Mouse (Mus musculus) neutrophil, adult 5-6 weeks (primary cell): Measurements from ENCODE around the gene Asf1b. TPM values are rescaled to one million over a fixed set of nuclear protein-coding genes. Genes with fewer than 3 reads are reported as not detected.

Experiments
- ATAC-seq: fragments of 151-379, 151-347 bp; 2 replicates; pipeline ENCODE4 v1.8.0; 2017; ENCODE audit warnings: mild to moderate bottlenecking, moderate TSS enrichment; ENCODE audit not compliant: insufficient number of reproducible peaks, poor library complexity, low FRiP score, severe bottlenecking; ENCODE audit errors: extremely low read depth
- total RNA-seq: library from RNA; stranded (forward); fragments of 200-1000 nt; gene quantifications from 2 replicates; pipeline ENCODE4 v1.2.3, GENCODE M21; 2017

Asf1b gene
- 0.70 and 2.3 TPM in 2 replicates for total RNA-seq

- peak; percentile 92 for ATAC-seq
These were observed at the start of gene Asf1b, which contains the start of gene Gm10644 for GRCm38 (mm10) chr8:83955106-83955957. Asf1b (plus strand) TSS chr8:83955507. Gm10644 (minus strand) TSS chr8:83955205.

- no peak for ATAC-seq
These were observed 46.7 kb upstream of the Asf1b start for GRCm38 (mm10) chr8:83908583-83908982.

- ATAC-seq, result no peak
These were observed 46.0 kb upstream of the Asf1b start for GRCm38 (mm10) chr8:83909311-83909710.

GRCm38 (mm10) chr8:83911809-83912731 lies 43.2 kb upstream of the Asf1b start:
- ATAC-seq, result no peak

- ATAC-seq, result no peak
These were observed 41.1 kb upstream of the Asf1b start for GRCm38 (mm10) chr8:83914232-83914631.

- ATAC-seq, result no peak
These were observed 40.4 kb upstream of the Asf1b start for GRCm38 (mm10) chr8:83914860-83915259.

- ATAC-seq, result no peak
These were observed 39.3 kb upstream of the Asf1b start for GRCm38 (mm10) chr8:83916015-83916414.

- no peak for ATAC-seq
These were observed 37.7 kb upstream of the Asf1b start for GRCm38 (mm10) chr8:83917566-83917965.

GRCm38 (mm10) chr8:83921558-83921957 lies 33.7 kb upstream of the Asf1b start:
- peak; percentile 50 for ATAC-seq

- no peak for ATAC-seq
These were observed 32.6 kb upstream of the Asf1b start for GRCm38 (mm10) chr8:83922727-83923126.

- ATAC-seq, result no peak
These were observed 30.7 kb upstream of the Asf1b start for GRCm38 (mm10) chr8:83924585-83924984.

- no peak for ATAC-seq
These were observed 29.0 kb upstream of the Asf1b start for GRCm38 (mm10) chr8:83926266-83926665.

- no peak for ATAC-seq
These were observed 21.1 kb upstream of the Asf1b start for GRCm38 (mm10) chr8:83934222-83934621.

GRCm38 (mm10) chr8:83934994-83935393 lies 20.3 kb upstream of the Asf1b start:
- ATAC-seq, result no peak

- no peak for ATAC-seq
These were observed 19.9 kb upstream of the Asf1b start for GRCm38 (mm10) chr8:83935435-83935834.

GRCm38 (mm10) chr8:83937645-83938044 lies 17.7 kb upstream of the Asf1b start:
- no peak for ATAC-seq

GRCm38 (mm10) chr8:83938330-83938729 lies 17.0 kb upstream of the Asf1b start:
- ATAC-seq, result no peak

- ATAC-seq, result no peak
These were observed 14.1 kb upstream of the Asf1b start for GRCm38 (mm10) chr8:83941066-83941677.

GRCm38 (mm10) chr8:83942446-83942845 lies 12.9 kb upstream of the Asf1b start:
- ATAC-seq, result no peak
